Mouse (Mus musculus) MEL (cell line): Measurements from ENCODE around the gene Utrn.

ENCODE experiments used
- BHLHE40 ChIP-seq: IDR thresholded peaks from 2 replicates; pipeline ENCODE4 v1.6.1; 2012; ENCODE audit warnings: low read depth, mild to moderate bottlenecking, inconsistent platforms, low read length, improper control_type of control experiment, borderline replicate concordance
- CTCF ChIP-seq, 3 experiments: IDR thresholded peaks in 2 of 3; conservative IDR thresholded peaks in 1 of 3; 2 replicates each; pipeline ENCODE4 v1.5.1; 2011 to 2012; ENCODE audit warnings: low read length in 3 of 3, low read depth in 2 of 3, mild to moderate bottlenecking in 2 of 3, improper control_type of control experiment in 1 of 3, inconsistent platforms in 1 of 3, mixed read lengths in 1 of 3, moderate library complexity in 1 of 3; ENCODE audit not compliant: control insufficient read depth in 1 of 3, insufficient read depth in 1 of 3, poor library complexity in 1 of 3, severe bottlenecking in 1 of 3
- MYB ChIP-seq: IDR thresholded peaks from 2 replicates; pipeline ENCODE4 v1.6.1; 2011; ENCODE audit warnings: mild to moderate bottlenecking, low read depth, low read length, improper control_type of control experiment
- POLR2A ChIP-seq, 2 experiments: IDR thresholded peaks; 2 replicates each; pipeline ENCODE4 v1.6.1; 2011 to 2012; ENCODE audit warnings: low read length in 2 of 2, mild to moderate bottlenecking in 2 of 2, control low read depth in 1 of 2, improper control_type of control experiment in 1 of 2, low read depth in 1 of 2, moderate library complexity in 1 of 2; ENCODE audit not compliant: control insufficient read depth in 1 of 2, insufficient read depth in 1 of 2, poor library complexity in 1 of 2
- RAD21 ChIP-seq: IDR thresholded peaks from 2 replicates; pipeline ENCODE4 v1.6.1; 2011; ENCODE audit warnings: mild to moderate bottlenecking, low read depth, low read length, improper control_type of control experiment
- SMC3 ChIP-seq: IDR thresholded peaks from 2 replicates; pipeline ENCODE4 v1.6.1; 2011; ENCODE audit warnings: low read depth, low read length, improper control_type of control experiment
- TAL1 ChIP-seq: IDR thresholded peaks from 2 replicates; pipeline ENCODE4 v1.6.1; 2012; ENCODE audit warnings: mild to moderate bottlenecking, inconsistent platforms, low read length, moderate library complexity, mixed read lengths
- TCF12 ChIP-seq: IDR thresholded peaks from 2 replicates; pipeline ENCODE4 v1.6.1; 2014; ENCODE audit warnings: low read depth, mild to moderate bottlenecking, inconsistent platforms, low read length, improper control_type of control experiment, moderate library complexity
- ZKSCAN1 ChIP-seq: IDR thresholded peaks from 2 replicates; pipeline ENCODE4 v1.6.1; 2012; ENCODE audit warnings: low read depth, mild to moderate bottlenecking, inconsistent platforms, low read length, improper control_type of control experiment, moderate library complexity
- ZNF384 ChIP-seq: IDR thresholded peaks from 2 replicates; pipeline ENCODE4 v1.6.1; 2012; ENCODE audit warnings: low read depth, mild to moderate bottlenecking, inconsistent platforms, low read length, improper control_type of control experiment

DNA sequence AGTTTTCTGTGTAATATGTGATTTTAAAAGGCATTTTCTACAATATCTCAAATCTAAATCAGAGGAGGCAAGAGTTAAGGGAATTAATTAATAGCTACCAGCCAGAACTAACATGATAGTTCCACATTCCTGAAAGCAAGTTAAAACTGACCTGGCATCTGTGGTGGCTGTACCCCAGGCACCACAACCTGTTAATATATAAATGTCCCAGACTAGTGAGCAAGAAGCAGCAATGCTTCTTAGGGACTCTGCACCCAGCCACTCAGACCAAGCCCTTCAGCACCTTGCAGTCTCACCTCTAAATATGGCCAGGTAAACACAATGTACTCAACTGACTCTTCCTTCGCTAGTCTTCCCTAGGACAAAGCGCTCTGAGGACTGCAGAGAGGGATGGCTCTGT, 147.1 kb downstream of the Utrn start:
- TF ChIP-seq ZNF384 (no peak), SMC3 (no peak), ZKSCAN1 (no peak), TCF12 (no peak), BHLHE40 (no peak), CTCF (IDR thresholded peaks at IDR 0.05 in 2 of 3, conservative IDR thresholded peaks at IDR 0.05 in 1 of 3; ENCODE audit: control insufficient read depth in 1 of 3, insufficient read depth in 1 of 3, low read depth in 2 of 3, low read length in 3 of 3, poor library complexity in 1 of 3, severe bottlenecking in 1 of 3) (no peak), MYB (no peak), POLR2A (IDR thresholded peaks at IDR 0.05; ENCODE audit: control insufficient read depth in 1 of 2, insufficient read depth in 1 of 2, low read depth in 1 of 2, low read length in 2 of 2, poor library complexity in 1 of 2) (no peak), TAL1 (no peak), RAD21 (no peak)
